20 mouse cellular contexts compared by ENCODE assay signal in the genomic region with DNA sequence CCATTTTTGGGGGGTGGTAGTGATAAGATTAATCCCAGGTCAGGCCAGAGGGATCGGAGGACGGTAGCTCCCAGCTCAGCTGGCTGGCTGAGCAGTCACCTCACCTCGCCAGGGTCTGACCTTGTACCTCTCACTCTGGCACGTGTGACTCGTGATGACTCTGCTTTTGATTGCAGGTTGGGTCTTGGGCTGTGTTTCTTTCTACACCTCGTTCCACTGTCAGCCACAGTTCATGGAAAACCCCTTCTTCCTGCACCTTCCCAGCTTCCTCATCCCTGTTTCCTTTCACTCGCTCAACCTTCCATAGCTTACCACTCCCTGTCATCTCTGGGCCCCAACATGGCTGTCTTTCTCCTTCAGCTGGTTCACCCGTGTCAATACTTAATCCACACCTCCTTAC.
DNase-seq lines count a peak whose midpoint lies in the region; ATAC-seq and TF ChIP-seq lines count a peak whose summit lies in the region.
"Had no signal": no experiment of that assay in that cellular context is flagged by ENCODE, and none has a peak within 500 bp of the region (broad histone marks: within the 10 kb centered on the region; RNA-seq: fewer than 3 reads in every experiment).

No protein-coding gene starts in this region.

- H3K9me3 ChIP-seq in midbrain, embryonic 11.5 days (ENCODE audit: control insufficient read depth, low read length), result no peaks in the 10 kb centered on the region
- peaks cover 15% of the 10 kb centered on the region; the same call in 1 of the 2 replicates for H3K9me3 ChIP-seq in midbrain, embryonic 10.5 days (replicated peaks)
- H3K9me3 ChIP-seq: embryonic facial prominence, embryonic 12.5 days; forebrain, embryonic 13.5 days; forebrain, embryonic 15.5 days had no signal

- ATAC-seq in midbrain, embryonic 11.5 days (ENCODE audit: low FRiP score), result no peak
- ATAC-seq: activated CD4-positive, CD25-positive, alpha-beta regulatory T cell, adult 4 months; forebrain, embryonic 13.5 days; forebrain, embryonic 15.5 days; forebrain, postnatal 0 days had no signal

- H3K4me1 ChIP-seq in midbrain, embryonic 11.5 days (ENCODE audit: control insufficient read depth, insufficient read depth, low read length), result no peaks in the 10 kb centered on the region
- H3K4me1 ChIP-seq in midbrain, embryonic 10.5 days, result no peaks in the 10 kb centered on the region
- H3K4me1 ChIP-seq: embryonic facial prominence, embryonic 10.5 days; embryonic facial prominence, embryonic 12.5 days; forebrain, embryonic 13.5 days; forebrain, embryonic 15.5 days had no signal

- no peak overlapping the region for H3K27ac ChIP-seq in midbrain, embryonic 11.5 days (ENCODE audit: low read depth, low read length)
- no peak overlapping the region for H3K27ac ChIP-seq in midbrain, embryonic 10.5 days (replicated peaks)
- H3K27ac ChIP-seq: embryonic facial prominence, embryonic 10.5 days; embryonic facial prominence, embryonic 12.5 days; forebrain, embryonic 13.5 days; forebrain, embryonic 15.5 days had no signal

- DNase-seq in midbrain, embryonic 11.5 days (ENCODE audit: low spot score, missing footprints), result peak; percentile 65
- DNase-seq in midbrain, embryonic 10.5 days (ENCODE audit: low spot score), result no peak
- no peak for DNase-seq in lung, postnatal 4 days
- DNase-seq in left cerebral cortex, adult 11 months (ENCODE audit: low spot score), result no peak
- DNase-seq: adrenal gland, adult 8-10 months; adrenal gland, postnatal 14 days; adrenal gland, postnatal 36 days; B cell, adult 2 months; cerebellum, adult 11-12 months; cerebellum, adult 2 months; cerebellum, adult 9-10 months; cerebellum, postnatal 10 days; cerebellum, postnatal 25 days; forebrain, postnatal 0 days had no signal

- no peaks in the 10 kb centered on the region for H3K79me3 ChIP-seq in C2C12 (ENCODE audit: low read depth)

- WGBS in midbrain, embryonic 11.5 days, result 91% methylated on average over 8 of the region's 8 CpGs
- 93% methylated on average over 8 of the region's 8 CpGs for WGBS in midbrain, embryonic 10.5 days

- H3K4me2 ChIP-seq in midbrain, embryonic 11.5 days, result no peak overlapping the region
- H3K4me2 ChIP-seq: embryonic facial prominence, embryonic 12.5 days; forebrain, embryonic 13.5 days; forebrain, embryonic 15.5 days had no signal

- no peak for TF ChIP-seq CTCF in C2C12 (IDR thresholded peaks at IDR 0.05; ENCODE audit: control insufficient read depth, insufficient read depth, insufficient read length)

- no peak overlapping the region for H3K4me3 ChIP-seq in midbrain, embryonic 11.5 days (ENCODE audit: low read depth, low read length)
- no peak overlapping the region for H3K4me3 ChIP-seq in midbrain, embryonic 10.5 days
- no peak overlapping the region for H3K4me3 ChIP-seq in C2C12 (ENCODE audit: insufficient read depth, poor library complexity, severe bottlenecking)
- H3K4me3 ChIP-seq: embryonic facial prominence, embryonic 10.5 days; embryonic facial prominence, embryonic 12.5 days; forebrain, embryonic 13.5 days; forebrain, embryonic 15.5 days had no signal

- no peak overlapping the region for H3ac ChIP-seq in C2C12 (ENCODE audit: control insufficient read depth, insufficient read length, low read depth)

- H3K79me2 ChIP-seq in C2C12 (ENCODE audit: control insufficient read depth, insufficient read depth), result no peaks in the 10 kb centered on the region

- no peaks in the 10 kb centered on the region for H3K27me3 ChIP-seq in midbrain, embryonic 11.5 days (ENCODE audit: control insufficient read depth, insufficient read depth, low read length)
- no peaks in the 10 kb centered on the region for H3K27me3 ChIP-seq in midbrain, embryonic 10.5 days (ENCODE audit: low read depth, poor library complexity, severe bottlenecking)
- H3K27me3 ChIP-seq in C2C12 (ENCODE audit: control insufficient read depth, insufficient read depth, insufficient read length), result no peaks in the 10 kb centered on the region
- H3K27me3 ChIP-seq: embryonic facial prominence, embryonic 12.5 days; forebrain, embryonic 13.5 days; forebrain, embryonic 15.5 days had no signal

- no peak overlapping the region for H3K9ac ChIP-seq in midbrain, embryonic 11.5 days (ENCODE audit: low read length)
- H3K9ac ChIP-seq: embryonic facial prominence, embryonic 12.5 days; forebrain, embryonic 13.5 days; forebrain, embryonic 15.5 days; forebrain, postnatal 0 days had no signal

- H3K36me3 ChIP-seq in midbrain, embryonic 11.5 days (ENCODE audit: control insufficient read depth, insufficient read depth, low read length), result no peaks in the 10 kb centered on the region; the same call in 1 of the 2 replicates
- peaks cover 78% of the 10 kb centered on the region for H3K36me3 ChIP-seq in midbrain, embryonic 10.5 days
- peaks cover 63% of the 10 kb centered on the region for H3K36me3 ChIP-seq in C2C12 (ENCODE audit: control insufficient read depth, insufficient read depth)

TF ChIP-seq in C2C12, 6 proteins besides CTCF, POLR2A, EP300 and RAD21:
- TF ChIP-seq FOSL1 (IDR thresholded peaks at IDR 0.05; ENCODE audit: insufficient read depth, low read length, poor library complexity, severe bottlenecking) (peak; percentile 46), MYOG (IDR thresholded peaks at IDR 0.05; ENCODE audit: control insufficient read depth, extremely low read depth, insufficient read length) (no peak)
